Mouse (Mus musculus): ENCODE measurements around the gene Adgrd1.

Adgrd1 gene

DNA sequence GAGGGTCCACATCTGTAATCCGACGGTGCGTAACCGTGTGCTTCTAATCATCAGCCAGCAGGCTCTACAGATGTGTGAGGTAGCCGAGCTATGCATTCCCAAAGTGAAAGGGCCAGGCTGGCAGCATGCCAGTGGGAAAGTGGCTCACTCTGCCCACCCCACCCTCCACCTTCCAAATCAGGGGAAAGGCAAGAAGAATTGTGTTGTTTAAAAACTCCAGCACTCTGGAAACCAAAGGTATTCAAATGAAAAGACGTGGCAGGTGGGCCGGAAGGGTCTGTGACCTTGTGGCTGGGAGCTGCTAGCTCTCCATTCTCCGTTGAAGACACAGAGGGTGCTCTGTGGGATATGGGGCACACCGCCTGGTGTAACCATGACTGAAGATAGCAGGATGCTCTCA is 100.0 kb downstream of the Adgrd1 start:
- peak; percentile 79 for DNase-seq (ENCODE audit: low read depth, low spot score)

DNA sequence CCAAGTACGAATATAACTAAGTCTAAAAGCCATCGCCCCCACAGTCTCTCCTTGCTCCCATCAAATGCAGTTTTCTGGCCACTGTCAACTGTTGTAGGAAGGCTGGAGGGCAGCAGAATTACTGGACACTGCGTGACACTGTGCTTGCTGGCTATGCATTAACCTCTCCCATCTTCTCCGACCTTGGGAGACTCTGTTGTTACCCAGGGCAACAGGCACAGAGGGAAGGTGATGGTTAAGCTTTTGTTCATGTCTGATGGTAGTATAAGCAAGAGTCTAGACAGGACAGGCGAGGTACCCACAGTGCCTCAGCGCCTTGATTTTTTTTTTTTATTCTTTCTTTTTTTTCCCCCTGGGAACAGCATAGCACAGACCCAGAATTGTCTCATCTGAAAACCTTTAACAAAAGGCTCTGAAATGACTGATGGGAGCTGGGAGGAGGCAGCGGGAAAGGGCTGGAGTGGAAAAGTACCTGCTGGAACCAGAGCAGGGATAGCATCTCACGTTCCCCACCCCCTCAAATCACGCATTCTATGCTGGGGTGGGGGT is 100.5 kb downstream of the Adgrd1 start:
- peak; percentile 79 for DNase-seq (ENCODE audit: low read depth, low spot score)

DNA sequence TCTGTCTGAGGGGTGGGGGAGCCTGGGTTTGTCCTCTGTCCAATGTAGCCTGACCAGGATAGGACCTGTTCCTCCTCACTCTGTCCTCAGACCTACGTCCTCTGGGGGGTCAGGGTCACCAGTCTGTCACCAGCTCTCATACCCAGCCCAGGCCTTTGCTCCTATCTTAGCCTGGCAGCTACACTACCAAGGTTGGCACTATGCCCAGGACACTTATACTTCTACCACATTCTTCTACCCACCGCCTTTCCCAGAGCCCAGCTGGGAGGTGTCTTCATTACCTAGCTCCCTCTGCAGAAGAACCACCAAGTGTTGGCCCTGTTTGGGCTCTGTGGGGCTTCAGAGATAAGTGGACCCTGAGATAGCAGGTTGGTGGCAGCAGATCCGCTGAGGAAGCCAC is 103.6 kb downstream of the Adgrd1 start:
- no peak for DNase-seq (ENCODE audit: low read depth, low spot score)

DNA sequence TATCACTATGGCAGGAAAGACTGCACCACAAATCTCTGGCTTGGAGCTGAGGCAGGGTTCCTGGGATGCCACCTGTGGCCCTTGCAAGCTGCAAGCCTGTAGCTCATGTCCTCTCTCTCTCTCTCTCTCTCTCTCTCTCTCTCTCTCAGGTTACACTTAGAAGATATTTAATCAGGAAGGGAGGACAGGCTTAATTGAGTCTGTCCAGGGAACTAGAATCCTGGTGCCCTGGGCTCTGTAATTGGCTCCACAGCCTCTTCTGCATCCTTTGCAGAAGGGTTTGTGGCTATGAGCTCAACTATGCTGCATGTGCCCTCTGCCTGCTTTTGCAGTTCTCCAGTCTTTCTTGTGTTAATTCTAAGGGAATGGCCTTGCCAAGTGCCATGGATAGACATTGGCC is 111.7 kb downstream of the Adgrd1 start:
- DNase-seq (ENCODE audit: low read depth, low spot score) = no peak

DNA sequence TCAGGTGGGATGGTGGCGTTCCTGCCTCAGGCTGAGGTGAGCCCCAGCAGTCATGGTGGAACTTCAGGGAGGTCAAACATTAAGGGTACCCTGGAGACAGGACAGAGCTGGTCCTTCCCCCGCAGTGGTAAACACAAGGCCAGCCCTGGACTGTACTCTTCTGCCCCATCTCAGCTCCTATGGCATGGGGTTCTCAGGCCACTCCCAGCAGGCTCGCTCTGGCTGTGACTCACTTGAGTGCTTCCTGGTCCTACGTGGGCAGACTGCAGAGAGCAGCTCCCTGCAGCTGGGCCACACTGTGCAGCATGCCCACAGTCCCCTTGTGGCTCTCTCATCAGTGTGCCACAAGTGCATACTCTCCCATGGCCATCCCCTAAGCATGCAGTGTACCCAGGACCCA is 112.3 kb downstream of the Adgrd1 start:
- DNase-seq (ENCODE audit: low read depth, low spot score) = no peak

DNA sequence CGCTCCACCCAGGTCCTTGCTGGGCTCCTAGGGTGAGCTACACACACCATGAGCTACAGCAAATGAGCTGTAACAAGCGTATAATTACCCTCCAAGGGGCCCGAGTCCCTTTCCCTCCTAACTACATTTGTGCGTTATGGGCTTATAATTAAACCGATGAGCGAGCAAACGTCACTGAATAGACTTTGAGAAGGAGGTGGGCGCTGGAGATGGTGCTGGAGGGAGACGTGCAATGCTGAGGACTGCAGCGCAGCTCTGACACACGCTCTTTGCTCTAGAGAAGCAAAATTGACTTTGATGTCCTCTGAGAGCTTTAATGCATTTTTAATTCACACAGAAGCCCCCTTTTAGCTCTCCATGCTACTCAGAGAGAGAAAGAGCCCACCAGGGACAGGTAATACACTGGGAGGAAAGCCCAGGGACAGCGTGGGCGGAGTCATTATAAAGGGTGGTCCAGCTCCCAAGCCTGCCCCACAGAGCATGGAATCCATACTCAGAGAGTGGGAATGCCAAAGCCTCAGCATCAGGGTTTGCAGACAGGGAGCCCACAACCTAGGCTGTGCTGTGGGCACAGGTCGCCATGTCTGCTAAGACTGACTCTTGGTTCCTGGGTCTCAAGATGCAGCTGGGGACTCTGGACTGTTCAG is 115.0 kb downstream of the Adgrd1 start:
- no peak for DNase-seq (ENCODE audit: low read depth, low spot score)

DNA sequence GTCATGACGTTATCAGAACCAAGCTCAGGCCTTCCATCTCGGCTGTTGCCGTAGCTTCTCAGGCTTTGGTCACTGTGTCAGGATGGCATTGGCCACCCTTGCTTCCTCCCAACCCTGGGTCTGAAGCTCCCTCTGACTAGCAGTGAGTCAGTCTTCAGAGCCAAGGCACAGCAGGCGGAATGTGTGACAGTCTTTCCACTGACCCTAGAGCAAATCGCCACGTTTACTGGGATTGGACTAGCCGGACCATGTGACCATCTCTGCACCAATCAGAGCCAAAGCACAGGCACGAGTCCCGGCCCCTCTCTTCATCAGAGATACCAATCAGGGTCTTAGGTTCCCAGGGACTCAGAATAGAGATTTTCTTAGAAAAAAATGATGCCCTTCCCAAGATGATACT is 117.5 kb downstream of the Adgrd1 start:
- peak; percentile 86 for DNase-seq (ENCODE audit: low read depth, low spot score)

DNA sequence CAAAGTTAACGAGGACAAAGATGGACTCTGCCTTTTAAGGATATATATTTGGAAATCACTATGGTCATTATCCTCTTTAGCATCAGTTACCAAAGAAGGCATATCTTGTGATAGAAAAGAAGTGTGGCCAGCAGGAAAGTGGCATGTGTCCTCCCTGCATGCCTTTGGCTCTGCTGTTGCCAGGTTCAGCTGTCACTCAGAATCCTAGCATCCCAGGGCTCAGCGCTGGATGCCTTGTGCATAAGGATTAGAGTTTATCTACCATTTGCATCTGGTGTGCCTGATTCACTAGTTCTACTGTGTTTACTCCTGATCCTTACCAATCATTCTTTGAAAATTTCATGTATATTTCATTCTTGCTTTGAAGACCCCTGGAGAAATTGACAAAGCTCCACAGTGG is 119.5 kb downstream of the Adgrd1 start:
- no peak for DNase-seq (ENCODE audit: low read depth, low spot score)

DNA sequence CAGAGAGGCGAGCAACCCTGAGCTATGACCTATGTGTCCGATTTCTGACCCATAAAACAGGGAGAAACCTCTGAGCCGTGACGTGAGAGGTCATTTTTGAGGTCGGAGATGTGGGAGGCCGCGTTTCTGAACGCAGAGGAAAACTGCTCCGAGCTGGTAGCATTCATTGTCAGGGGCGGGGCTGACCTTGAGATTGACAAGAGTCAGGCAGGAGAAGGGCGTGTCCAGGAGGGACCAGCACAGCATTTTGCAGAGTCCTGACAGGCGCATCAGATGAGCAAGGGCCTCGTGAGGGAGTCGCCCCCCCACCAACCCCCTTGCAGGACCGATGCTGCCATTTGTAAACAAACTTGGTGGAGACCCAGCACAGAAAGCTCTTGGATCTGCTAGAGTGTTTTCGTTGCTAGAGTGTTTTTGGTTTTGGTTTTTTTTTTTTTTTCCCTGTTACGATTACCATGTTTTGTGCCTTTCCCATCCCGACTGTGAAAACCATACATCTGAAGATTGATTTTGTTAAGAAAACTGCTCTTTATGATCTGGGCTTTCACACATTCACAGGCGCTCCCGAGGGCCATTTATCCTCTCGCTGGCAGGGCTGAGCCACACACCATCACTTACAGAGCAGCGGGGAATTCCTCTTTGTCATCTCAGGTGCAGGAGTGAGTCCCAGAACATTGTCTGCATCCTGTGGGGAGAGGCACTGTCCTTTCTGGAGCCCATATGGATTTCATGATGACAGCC is 121.1 kb downstream of the Adgrd1 start:
- peak; percentile 84 for DNase-seq (ENCODE audit: low read depth, low spot score)

DNA sequence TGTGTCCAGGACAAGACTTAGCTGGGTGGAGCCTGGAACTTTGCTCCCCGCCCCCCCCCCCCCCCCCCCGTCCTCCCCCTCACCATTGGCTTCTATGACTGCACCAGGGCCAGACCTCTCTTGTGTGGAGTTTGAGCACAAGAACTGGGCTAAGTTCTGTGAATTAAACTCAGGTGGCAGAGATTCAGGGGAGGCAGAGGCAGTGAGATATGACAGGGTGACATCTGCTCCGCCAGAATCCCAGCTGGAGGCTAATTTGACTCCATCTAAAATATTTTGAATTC is 121.6 kb downstream of the Adgrd1 start:
- no peak for DNase-seq (ENCODE audit: low read depth, low spot score)

DNA sequence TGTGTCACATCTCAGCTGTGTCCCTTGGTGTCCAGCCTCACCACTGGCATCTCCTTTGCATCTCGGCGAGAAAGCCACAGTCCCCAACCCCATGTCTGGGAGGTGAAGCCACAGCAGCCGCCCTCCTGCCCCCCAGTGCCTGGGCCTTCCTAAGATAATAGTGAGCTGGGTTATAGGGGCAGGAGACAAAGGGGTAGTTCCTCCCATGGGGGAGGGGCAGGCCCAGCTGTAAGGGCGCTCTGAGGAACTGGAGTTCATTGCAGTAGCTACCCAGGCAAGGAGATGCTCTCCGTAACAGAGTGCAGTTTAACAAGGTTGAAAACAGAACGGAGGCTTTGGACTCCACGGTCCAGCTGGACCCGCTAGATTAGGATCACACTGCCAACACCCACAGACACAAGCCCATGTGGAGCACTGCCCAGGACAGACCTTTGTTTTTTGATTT is 122.0 kb downstream of the Adgrd1 start:
- no peak for DNase-seq (ENCODE audit: low read depth, low spot score)

DNA sequence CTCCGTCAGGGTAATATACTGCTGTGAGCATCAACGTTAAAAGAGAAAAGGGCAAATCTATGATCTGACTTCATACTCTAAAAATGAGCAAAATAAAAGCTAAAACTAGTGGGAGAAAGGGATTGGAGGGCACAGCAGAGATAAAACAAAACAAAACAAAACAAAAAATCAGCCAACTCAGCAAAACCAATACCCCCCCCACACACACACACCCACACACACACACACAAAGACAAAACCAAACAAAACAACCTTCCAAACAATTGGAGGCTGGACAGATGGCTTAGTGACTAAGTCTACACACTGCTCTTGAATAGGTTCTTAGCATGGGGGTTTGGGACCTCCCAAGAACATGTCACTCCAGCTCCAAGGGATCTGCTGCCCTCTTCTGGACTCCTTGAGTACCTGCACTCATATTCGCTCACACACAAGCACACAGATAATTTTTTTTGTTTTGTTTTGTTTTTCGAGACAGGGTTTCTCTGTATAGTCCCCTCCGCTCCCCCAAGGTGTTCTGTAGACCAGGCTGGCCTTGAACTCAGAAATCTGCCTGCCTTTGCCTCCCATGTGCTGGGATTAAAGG is 122.7 kb downstream of the Adgrd1 start:
- DNase-seq (ENCODE audit: low read depth, low spot score) = peak; percentile 83

DNA sequence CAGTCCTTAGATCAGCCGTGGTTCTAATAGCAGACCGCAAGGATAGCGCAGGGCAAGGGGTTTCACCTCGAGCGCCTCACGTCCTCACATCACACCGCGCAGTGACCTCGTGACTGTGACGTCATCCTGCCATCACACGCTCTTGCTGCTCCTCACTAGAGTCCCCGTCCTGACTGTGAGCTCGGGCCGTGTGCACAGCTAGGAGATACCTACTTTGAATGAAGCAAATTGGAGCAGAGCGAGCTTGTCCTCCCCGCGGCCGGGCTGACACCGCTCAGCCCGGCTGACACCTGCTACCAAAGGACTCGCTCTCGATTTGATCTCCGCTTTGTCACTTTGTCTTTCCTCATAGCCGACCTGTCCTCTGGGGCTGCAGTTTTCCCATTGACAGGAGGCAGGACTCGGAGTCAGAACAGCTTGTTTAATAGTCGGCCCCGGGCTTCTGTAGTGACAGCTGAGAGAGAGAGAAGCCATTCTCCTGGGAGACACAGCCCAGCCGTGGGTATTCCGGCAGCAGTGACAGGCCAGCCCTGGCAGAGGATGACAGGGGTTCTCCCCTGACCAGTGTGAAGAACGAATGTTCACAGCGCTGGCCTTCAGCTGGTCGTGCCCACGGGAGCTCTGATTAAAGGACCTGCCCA is 129.4 kb downstream of the Adgrd1 start:
- DNase-seq (ENCODE audit: low read depth, low spot score) = peak; percentile 69

DNA sequence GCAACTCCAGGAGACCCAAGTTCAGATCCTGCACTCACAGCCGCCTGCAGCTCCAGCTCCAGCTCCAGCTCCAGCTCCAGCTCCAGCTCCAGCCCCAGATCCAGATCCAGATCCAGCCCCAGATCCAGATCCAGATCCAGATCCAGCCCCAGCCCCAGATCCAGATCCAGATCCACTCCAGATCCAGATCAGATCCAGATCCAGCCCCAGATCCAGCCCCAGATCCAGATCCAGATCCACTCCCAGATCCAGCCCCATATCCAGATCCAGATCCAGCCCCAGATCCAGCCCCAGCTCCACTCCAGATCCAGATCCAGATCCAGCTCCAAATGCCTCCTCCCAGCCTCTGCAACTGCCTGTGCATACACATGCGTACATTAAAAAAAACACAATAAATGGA is 131.6 kb downstream of the Adgrd1 start:
- DNase-seq (ENCODE audit: low read depth, low spot score) = peak; percentile 55

DNA sequence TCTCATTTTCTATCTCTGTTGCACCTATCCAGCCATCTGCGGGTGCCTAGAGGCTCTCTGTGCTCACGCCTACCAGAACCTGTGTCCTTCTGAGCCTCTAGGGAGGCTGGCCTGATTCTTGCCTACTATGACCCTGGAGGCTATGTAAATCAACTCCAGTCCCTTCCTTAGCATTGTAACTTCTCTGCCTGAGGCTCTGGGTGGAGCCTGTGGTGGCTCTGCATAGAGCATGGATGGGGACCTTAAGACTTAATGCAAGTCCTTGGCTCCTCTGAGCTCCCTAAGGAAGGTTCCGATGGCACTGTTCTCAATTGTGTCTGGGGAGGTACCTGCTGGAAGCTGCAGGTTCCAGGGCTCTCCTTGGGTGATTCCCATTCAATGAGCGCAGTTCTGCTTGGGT is 136.8 kb downstream of the Adgrd1 start:
- no peak for DNase-seq (ENCODE audit: low read depth, low spot score)

DNA sequence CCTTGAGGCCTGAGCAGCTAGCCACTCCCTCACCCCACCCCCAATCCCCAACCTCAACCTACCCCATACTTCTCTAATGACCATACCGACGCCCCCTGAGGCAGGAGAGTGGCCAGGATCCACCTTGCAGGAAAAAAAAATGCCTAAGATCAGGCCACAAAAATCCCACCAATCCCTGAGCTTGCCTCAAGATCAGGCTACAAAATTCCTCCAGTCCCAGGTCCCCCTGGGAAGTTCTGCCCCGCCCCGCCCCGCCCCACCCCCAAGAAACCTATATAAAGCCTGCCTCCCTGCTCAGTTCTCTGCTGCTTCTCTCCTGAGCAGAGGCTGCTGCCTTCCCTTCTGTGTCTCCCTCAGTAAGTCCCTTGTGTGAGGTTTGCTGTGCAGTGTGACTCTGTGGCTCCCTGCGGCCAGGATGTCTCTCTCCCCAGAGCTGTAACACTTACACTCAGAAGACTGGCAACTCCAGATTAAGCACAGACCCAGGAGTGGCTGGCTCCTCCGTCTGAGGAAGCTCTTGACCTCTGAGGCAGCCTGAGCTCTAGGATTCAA is 137.4 kb downstream of the Adgrd1 start:
- DNase-seq (ENCODE audit: low read depth, low spot score) = peak; percentile 58

DNA sequence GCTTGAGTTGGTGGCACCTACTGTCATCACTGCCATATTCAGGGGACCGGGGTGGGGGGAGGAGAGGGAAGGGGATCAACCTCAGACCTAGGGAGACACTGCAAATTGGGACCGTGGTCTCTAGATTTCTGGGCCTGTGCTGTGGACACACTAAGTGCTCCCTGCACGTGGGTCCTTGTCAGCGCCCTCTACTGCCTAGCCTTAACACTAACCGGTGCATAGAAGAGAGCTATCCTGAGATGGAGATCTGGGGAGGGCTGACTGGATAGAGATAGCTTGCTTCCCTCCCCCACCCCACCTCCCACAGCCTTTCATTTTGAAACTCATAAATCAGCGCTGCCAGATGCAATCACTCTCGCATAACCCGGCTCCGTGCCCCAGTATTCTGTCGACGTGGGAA is 139.8 kb downstream of the Adgrd1 start:
- DNase-seq (ENCODE audit: low read depth, low spot score) = peak; percentile 42

DNA sequence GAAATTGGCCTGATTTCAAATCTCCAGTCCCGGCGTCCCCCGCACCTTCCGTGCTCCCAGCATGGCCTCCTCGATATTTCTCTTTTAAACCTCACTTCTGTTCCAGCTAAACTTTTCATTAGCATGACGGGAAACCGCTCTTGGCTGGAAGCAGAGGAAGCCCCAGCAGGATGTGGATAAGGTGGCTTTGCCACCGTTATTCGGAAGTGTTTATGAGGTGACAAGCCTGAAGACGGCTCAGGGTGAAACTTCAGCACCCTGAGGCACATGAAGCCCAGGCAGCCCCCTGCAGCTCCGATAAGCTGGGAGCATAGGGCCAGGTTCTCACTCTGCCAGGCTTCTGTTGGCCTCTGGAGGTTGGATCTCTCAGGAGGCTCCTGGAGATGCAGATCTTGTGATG is 145.3 kb downstream of the Adgrd1 start:
- no peak for DNase-seq (ENCODE audit: low read depth, low spot score)

DNA sequence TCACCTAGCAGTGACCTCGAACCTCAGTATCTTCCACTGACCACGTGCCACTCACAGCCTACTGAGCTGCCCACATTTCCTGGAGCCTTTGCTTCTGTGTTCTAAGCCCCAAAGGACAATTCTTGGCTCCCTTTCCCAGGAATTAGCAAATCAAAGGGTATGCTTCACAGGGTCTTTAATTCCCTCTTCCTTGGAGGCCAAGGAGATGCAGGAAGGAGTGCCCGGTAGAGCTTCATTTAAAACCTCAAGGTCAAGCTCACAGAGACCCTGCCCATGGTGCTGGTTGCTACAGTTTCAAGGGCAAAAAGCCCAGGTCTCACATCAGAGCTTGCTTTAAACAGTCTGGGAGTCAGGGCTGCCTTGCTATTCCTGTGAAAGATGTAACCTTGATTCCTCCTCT is 145.7 kb downstream of the Adgrd1 start:
- DNase-seq (ENCODE audit: low read depth, low spot score) = peak; percentile 97

DNA sequence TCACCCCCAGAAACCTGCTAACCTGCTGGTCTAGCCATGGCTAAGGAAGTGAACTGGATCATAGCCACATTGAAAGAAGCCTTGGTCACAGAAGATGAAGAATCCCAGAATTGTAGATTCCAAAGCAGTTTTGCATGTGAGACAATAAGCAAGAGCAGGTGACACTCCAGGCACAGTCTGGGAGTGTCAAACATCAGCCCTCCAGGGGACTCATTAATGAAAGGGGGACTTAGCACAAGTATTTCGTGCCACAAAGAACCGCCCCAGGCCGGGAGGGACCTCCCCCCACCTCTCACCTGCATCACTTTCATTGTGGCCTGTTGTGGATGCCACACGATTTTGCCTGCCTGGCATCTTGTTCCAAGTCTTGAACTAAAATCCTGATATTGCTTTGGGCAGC is 146.6 kb downstream of the Adgrd1 start:
- peak; percentile 59 for DNase-seq (ENCODE audit: low read depth, low spot score)

DNA sequence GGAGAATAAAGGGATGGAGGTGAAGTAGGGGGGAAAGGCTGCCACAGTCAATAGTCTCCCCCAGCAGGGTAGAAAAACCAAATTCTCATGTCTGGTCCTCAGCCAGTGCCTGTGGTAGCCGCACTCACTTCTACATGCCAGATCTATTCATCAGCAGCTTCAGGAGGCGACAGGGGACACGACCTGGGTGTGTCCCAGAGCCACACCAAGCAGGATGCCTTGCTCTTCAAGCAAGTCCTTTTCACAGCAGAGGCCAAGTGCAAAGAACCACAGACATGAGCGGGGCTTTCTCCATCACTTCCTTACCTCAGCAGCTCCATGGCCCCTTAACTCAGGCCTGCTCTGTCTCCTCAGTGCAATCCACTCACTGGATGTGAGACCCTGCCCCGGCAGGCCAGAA is 147.8 kb downstream of the Adgrd1 start:
- DNase-seq (ENCODE audit: low read depth, low spot score) = peak; percentile 52

DNA sequence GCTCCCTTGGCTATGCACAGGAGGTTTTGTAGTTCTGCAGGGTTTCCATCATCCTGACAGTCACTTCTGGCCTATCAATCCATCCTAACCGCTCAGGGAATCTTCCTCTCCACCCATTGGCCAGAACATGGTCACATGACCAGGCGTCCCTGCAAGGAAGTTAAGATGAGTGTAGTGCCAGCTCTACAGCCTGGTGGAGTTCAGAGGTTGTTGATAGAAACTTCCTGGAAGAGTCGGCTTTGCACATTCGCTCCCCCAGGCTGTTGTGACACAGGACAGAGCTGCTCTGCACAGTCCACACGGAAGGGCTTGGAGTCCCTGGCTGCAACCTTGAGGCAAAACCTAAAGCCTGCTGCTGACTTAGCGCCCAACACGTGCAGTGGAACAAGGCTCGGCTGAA is 152.5 kb downstream of the Adgrd1 start:
- DNase-seq (ENCODE audit: low read depth, low spot score) = peak; percentile 82
